Mouse (Mus musculus): ENCODE results near the gene Clic1. TPM values are rescaled to one million over a fixed set of nuclear protein-coding genes. Genes with fewer than 3 reads are reported as not detected.

Gene Clic1
- polyA plus RNA-seq, 1 experiment from 2014 or later: 88.5 TPM

DNA sequence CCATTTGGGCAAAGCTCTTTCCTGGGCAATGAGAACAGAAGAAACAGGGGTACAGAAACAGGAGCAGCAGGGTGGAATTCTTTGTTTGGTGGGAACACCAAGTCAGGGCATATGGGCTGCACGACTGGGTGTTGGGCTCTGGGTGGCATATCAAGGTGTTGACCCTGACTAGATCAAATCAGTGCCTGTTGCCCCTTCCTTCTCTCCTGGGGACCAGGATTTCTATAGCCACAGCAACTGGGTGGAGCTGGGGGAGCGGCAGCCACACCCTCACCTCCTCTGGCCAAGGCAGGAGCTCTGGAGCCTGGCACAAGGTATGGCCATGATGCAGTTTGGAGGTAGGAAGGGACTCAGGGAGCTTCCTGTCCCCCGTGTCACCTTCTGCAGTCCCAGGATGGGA lies 31.6 kb upstream of the Clic1 start:
- Histone ChIP-seq H3K4me1 (ENCODE audit: control insufficient read depth, insufficient read depth, low read depth, low read length) (peaks cover 8% of the 10 kb centered on the region), H3K27me3 (replicated peaks; ENCODE audit: control insufficient read depth, insufficient read depth, low read length) (no peaks in the 10 kb centered on the region), H3K4me2 (ENCODE audit: low read length) (no peak overlapping the region), H3K9ac (ENCODE audit: low read depth, low read length) (no peak overlapping the region), H3K27ac (ENCODE audit: low read depth, low read length) (no peak overlapping the region), H3K36me3 (ENCODE audit: control insufficient read depth, insufficient read depth, low read length) (peaks cover 20% of the 10 kb centered on the region), H3K4me3 (ENCODE audit: low read length) (no peak overlapping the region), H3K9me3 (ENCODE audit: control insufficient read depth, low read length) (no peaks in the 10 kb centered on the region)
- ATAC-seq: no peak
- 77% methylated on average over 3 of the region's 3 CpGs for WGBS

DNA sequence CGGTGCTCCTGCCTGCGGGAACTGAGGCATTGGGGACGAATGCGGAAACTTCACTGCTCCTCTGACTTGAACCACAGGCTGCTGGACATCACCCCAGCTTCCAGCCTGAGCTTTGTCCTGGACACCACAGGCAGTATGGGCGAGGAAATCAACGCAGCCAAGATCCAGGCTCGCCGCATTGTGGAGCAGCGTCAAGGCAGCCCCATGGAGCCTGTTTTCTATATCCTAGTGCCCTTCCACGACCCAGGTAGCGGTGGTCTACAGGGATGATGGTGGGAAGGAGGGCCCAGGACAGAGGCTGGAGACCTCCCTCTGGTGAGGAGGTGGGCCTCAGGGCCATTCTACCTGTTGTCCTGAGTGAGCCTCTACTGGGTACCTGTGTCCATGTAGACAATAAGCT lies 29.9 kb upstream of the Clic1 start:
- ATAC-seq: no peak
- no peaks in the 10 kb centered on the region for H3K9me3 ChIP-seq (ENCODE audit: control insufficient read depth, low read length)
- WGBS: 73% methylated on average over 11 of the region's 11 CpGs
- H3K36me3 ChIP-seq (ENCODE audit: control insufficient read depth, insufficient read depth, low read length): peaks cover 5% of the 10 kb centered on the region; the same call in 1 of the 2 replicates
- H3K27me3 ChIP-seq (replicated peaks; ENCODE audit: control insufficient read depth, insufficient read depth, low read length): no peaks in the 10 kb centered on the region
- no peak overlapping the region for H3K9ac ChIP-seq (ENCODE audit: low read depth, low read length)
- H3K27ac ChIP-seq (ENCODE audit: low read depth, low read length): no peak overlapping the region
- peaks cover 8% of the 10 kb centered on the region for H3K4me1 ChIP-seq (ENCODE audit: control insufficient read depth, insufficient read depth, low read depth, low read length)
- no peak overlapping the region for H3K4me3 ChIP-seq (ENCODE audit: low read length)
- no peak overlapping the region for H3K4me2 ChIP-seq (ENCODE audit: low read length)

DNA sequence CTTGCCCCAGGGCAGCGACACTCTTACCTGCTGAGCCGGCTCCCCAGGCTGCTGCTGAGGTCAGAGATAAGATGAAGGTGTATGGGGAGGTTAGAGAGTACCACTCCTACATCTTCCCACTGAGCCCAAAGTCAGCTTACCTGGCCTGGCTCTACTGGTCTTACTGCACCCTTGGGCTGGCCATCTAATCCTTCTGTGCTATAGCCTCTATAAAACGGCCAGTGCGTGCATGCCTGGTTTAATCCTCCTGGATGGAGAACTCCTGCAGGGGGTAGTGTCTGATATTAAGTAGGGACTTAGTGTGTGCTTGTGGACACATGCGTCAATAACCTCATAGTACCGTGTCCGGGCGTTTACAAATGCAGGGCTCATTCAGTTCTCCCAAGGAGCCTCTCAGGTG lies 29.2 kb upstream of the Clic1 start:
- H3K4me3 ChIP-seq (ENCODE audit: low read length): no peak overlapping the region
- no peak overlapping the region for H3K27ac ChIP-seq (ENCODE audit: low read depth, low read length)
- peaks cover 8% of the 10 kb centered on the region for H3K4me1 ChIP-seq (ENCODE audit: control insufficient read depth, insufficient read depth, low read depth, low read length)
- no peaks in the 10 kb centered on the region for H3K9me3 ChIP-seq (ENCODE audit: control insufficient read depth, low read length)
- H3K36me3 ChIP-seq (ENCODE audit: control insufficient read depth, insufficient read depth, low read length): peaks cover 5% of the 10 kb centered on the region; the same call in 1 of the 2 replicates
- no peaks in the 10 kb centered on the region for H3K27me3 ChIP-seq (replicated peaks; ENCODE audit: control insufficient read depth, insufficient read depth, low read length)
- no peak overlapping the region for H3K9ac ChIP-seq (ENCODE audit: low read depth, low read length)
- H3K4me2 ChIP-seq (ENCODE audit: low read length): no peak overlapping the region
- 88% methylated on average over 8 of the region's 8 CpGs for WGBS
- ATAC-seq: no peak

DNA sequence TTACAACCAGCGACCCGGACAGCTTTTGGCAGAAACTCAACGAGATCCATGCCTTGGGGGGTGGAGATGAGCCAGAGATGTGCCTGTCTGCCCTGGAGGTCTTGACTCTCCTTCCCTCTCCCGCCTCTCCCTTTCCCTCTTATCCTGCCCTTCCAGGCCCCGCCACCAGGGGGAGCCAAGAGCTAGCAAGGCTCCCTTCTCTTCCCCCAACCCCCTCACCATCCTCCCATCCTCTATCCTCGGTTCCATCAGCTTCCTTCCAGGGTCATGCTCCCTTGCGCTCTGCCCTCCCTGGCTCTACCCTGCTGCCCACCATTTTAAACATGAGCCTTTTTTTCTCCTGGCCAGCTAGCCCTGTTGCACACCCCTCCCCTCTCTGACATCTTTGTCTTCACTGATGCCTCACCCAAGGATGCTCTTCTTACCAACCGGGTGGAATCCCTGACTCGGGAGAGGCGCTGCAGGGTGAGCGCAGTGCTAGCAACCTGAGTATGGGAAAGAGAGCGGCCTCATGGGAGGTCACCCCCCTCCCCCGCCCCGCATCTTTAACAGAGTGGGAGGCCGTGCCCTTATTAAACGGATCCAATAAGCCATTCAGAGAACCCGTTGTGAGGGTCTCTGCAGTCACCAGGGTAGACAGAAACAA lies 28.5 kb upstream of the Clic1 start:
- H3K9me3 ChIP-seq (ENCODE audit: control insufficient read depth, low read length): no peaks in the 10 kb centered on the region
- no peak overlapping the region for H3K4me3 ChIP-seq (ENCODE audit: low read length)
- H3K9ac ChIP-seq (ENCODE audit: low read depth, low read length): no peak overlapping the region
- H3K27me3 ChIP-seq (replicated peaks; ENCODE audit: control insufficient read depth, insufficient read depth, low read length): no peaks in the 10 kb centered on the region
- H3K4me1 ChIP-seq (ENCODE audit: control insufficient read depth, insufficient read depth, low read depth, low read length): peaks cover 5% of the 10 kb centered on the region
- 7% methylated on average over 17 of the region's 17 CpGs for WGBS
- no peak overlapping the region for H3K27ac ChIP-seq (ENCODE audit: low read depth, low read length)
- ATAC-seq: no peak; the same call in 1 of the 2 replicates
- peak overlapping the region; percentile 30 for H3K4me2 ChIP-seq (ENCODE audit: low read length)
- peaks cover 3% of the 10 kb centered on the region; the same call in 1 of the 2 replicates for H3K36me3 ChIP-seq (ENCODE audit: control insufficient read depth, insufficient read depth, low read length)

DNA sequence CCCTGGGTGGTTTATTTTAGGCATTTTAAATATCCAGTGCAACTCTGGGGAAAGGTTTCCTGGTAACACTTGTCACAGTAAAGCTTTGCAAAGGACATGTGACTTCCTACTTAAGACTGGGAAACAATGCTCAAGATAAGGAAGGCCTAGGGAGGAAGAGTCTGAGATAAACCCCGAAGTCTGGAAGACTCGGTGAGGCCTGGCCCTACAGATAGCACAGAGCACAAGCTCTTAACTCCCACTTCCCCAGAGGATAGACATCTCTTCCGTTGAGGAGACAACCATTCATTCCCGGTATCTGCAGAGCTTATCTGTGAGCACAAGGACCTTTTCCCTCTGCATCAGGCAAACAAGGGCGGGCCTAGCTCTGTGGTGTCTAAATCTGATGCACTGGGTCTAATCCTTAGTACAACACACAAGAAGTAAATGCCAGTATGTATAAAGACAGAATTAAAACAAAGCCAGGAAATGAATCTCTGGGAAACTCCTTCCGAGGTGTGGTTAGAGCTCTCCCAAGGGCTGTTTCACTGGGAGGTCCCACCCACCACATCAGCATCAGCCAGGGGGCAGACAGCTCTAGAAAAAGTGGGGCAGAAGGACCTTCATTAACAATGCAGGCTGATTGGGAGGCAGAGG lies 27.8 kb upstream of the Clic1 start:
- H3K36me3 ChIP-seq (ENCODE audit: control insufficient read depth, insufficient read depth, low read length): 0 out of 2 replicates have a peak, but pooled peaks cover 2% of the 10 kb centered on the region
- no peak overlapping the region for H3K27ac ChIP-seq (ENCODE audit: low read depth, low read length)
- H3K4me2 ChIP-seq (ENCODE audit: low read length): no peak overlapping the region
- H3K4me1 ChIP-seq (ENCODE audit: control insufficient read depth, insufficient read depth, low read depth, low read length): peaks cover 5% of the 10 kb centered on the region
- H3K9ac ChIP-seq (ENCODE audit: low read depth, low read length): no peak overlapping the region
- 66% methylated on average over 6 of the region's 6 CpGs for WGBS
- ATAC-seq: no peak
- no peak overlapping the region for H3K4me3 ChIP-seq (ENCODE audit: low read length)
- H3K9me3 ChIP-seq (ENCODE audit: control insufficient read depth, low read length): no peaks in the 10 kb centered on the region
- H3K27me3 ChIP-seq (replicated peaks; ENCODE audit: control insufficient read depth, insufficient read depth, low read length): no peaks in the 10 kb centered on the region

DNA sequence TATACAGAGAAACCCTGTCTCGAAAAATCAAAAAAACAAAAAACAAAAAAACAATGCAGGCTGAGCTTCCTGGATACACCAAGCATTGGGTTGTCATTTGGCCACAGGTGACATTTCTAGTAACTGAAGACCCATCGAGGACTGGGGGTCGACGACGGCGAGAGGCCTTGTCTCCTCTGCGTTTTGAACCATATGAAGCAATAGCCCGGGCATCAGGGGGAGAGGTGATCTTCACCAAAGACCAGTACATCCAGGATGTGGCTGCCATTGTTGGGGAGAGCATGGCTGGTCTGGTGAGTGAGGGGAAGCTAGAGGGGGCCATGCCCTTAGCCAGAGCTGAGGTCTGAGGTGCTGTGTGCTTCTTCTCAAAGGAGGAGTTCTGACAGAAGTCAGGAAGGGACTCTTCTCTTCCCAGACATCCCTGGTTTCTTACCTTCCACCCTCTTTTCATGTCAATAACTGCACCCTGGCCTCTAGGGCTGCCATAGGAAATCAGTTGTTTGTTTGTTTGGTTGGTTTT lies 27.2 kb upstream of the Clic1 start:
- WGBS: 95% methylated on average over 8 of the region's 8 CpGs
- Histone ChIP-seq H3K9me3 (ENCODE audit: control insufficient read depth, low read length) (no peaks in the 10 kb centered on the region), H3K4me3 (ENCODE audit: low read length) (no peak overlapping the region), H3K4me1 (ENCODE audit: control insufficient read depth, insufficient read depth, low read depth, low read length) (peaks cover 9% of the 10 kb centered on the region), H3K4me2 (ENCODE audit: low read length) (no peak overlapping the region), H3K9ac (ENCODE audit: low read depth, low read length) (no peak overlapping the region), H3K27me3 (replicated peaks; ENCODE audit: control insufficient read depth, insufficient read depth, low read length) (no peaks in the 10 kb centered on the region), H3K27ac (ENCODE audit: low read depth, low read length) (no peak overlapping the region), H3K36me3 (ENCODE audit: control insufficient read depth, insufficient read depth, low read length) (no peaks in the 10 kb centered on the region)
- no peak for ATAC-seq

DNA sequence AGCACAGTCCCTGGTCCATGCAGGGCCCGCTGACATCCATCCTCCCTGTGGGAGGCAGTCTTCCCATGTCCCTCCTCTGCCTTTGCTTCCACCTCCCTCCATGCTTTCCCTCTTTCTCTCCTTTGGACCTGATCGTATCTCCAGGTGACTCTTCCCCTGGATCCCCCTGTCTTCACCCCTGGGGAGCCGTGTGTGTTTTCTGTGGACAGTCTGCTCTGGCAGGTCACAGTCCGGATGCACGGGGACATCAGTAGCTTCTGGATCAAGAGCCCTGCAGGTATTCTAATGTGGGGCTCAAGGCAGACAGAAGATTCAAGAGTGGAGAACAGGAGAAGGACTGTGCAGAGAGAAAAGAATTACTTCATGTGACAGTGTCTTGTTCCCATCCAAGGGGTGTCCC lies 26.5 kb upstream of the Clic1 start:
- Histone ChIP-seq H3K4me1 (ENCODE audit: control insufficient read depth, insufficient read depth, low read depth, low read length) (peaks cover 11% of the 10 kb centered on the region), H3K27me3 (replicated peaks; ENCODE audit: control insufficient read depth, insufficient read depth, low read length) (no peaks in the 10 kb centered on the region), H3K27ac (ENCODE audit: low read depth, low read length) (no peak overlapping the region), H3K9ac (ENCODE audit: low read depth, low read length) (no peak overlapping the region), H3K36me3 (ENCODE audit: control insufficient read depth, insufficient read depth, low read length) (no peaks in the 10 kb centered on the region), H3K9me3 (ENCODE audit: control insufficient read depth, low read length) (no peaks in the 10 kb centered on the region), H3K4me2 (ENCODE audit: low read length) (no peak overlapping the region), H3K4me3 (ENCODE audit: low read length) (no peak overlapping the region)
- 90% methylated on average over 5 of the region's 5 CpGs for WGBS
- ATAC-seq: no peak

DNA sequence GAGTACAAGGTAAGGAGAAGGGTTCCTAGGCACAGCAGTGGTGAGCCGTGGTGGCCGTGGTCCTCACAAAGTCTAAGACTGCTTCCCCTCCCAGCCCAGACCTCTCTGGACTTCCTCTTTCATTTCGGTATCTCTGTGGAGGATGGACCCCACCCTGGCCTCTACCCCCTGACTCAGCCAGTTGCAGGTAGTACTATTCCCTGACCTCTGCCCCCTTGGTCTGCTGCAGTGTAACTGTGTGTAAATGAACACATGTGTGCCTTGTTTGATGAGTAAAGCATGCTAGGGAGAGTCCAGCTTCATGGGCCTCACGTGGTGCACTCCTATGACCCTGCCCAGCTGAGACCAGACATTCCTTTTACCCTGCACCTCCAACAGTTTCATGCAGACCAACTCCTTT lies 26.0 kb upstream of the Clic1 start:
- Histone ChIP-seq H3K4me3 (ENCODE audit: low read length) (no peak overlapping the region), H3K4me1 (ENCODE audit: control insufficient read depth, insufficient read depth, low read depth, low read length) (peaks cover 11% of the 10 kb centered on the region), H3K36me3 (ENCODE audit: control insufficient read depth, insufficient read depth, low read length) (no peaks in the 10 kb centered on the region), H3K9me3 (ENCODE audit: control insufficient read depth, low read length) (no peaks in the 10 kb centered on the region), H3K9ac (ENCODE audit: low read depth, low read length) (no peak overlapping the region), H3K4me2 (ENCODE audit: low read length) (no peak overlapping the region), H3K27ac (ENCODE audit: low read depth, low read length) (no peak overlapping the region), H3K27me3 (replicated peaks; ENCODE audit: control insufficient read depth, insufficient read depth, low read length) (no peaks in the 10 kb centered on the region)
- no peak for ATAC-seq
- WGBS: 80% methylated on average over 4 of the region's 4 CpGs

DNA sequence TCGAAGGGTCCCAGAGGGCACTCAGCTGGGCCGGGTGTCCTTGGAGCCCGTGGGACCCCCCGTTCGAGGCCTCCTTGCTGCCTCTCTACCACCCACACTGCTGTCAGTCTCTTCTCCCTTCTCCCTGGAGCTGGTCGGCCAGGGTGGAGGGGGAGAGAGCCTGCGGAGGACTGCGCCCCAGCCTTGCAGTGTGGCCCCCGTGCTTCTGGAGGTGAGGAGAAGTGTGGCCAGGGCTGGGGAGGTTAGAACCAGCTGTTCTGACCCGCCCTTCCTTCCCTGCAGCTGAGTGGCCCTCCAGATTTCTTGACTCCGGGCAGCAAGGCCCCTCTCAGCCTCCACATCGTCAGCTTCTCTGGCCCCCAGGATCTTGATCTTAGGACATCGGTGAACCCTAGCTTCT lies 25.5 kb upstream of the Clic1 start:
- Histone ChIP-seq H3K36me3 (ENCODE audit: control insufficient read depth, insufficient read depth, low read length) (no peaks in the 10 kb centered on the region), H3K4me1 (ENCODE audit: control insufficient read depth, insufficient read depth, low read depth, low read length) (peaks cover 11% of the 10 kb centered on the region), H3K27ac (ENCODE audit: low read depth, low read length) (no peak overlapping the region), H3K27me3 (replicated peaks; ENCODE audit: control insufficient read depth, insufficient read depth, low read length) (no peaks in the 10 kb centered on the region), H3K4me2 (ENCODE audit: low read length) (no peak overlapping the region), H3K9ac (ENCODE audit: low read depth, low read length) (no peak overlapping the region), H3K9me3 (ENCODE audit: control insufficient read depth, low read length) (no peaks in the 10 kb centered on the region), H3K4me3 (ENCODE audit: low read length) (no peak overlapping the region)
- 75% methylated on average over 13 of the region's 13 CpGs for WGBS
- ATAC-seq: no peak
